26 mouse cellular contexts compared by ENCODE assay signal in the genomic region with DNA sequence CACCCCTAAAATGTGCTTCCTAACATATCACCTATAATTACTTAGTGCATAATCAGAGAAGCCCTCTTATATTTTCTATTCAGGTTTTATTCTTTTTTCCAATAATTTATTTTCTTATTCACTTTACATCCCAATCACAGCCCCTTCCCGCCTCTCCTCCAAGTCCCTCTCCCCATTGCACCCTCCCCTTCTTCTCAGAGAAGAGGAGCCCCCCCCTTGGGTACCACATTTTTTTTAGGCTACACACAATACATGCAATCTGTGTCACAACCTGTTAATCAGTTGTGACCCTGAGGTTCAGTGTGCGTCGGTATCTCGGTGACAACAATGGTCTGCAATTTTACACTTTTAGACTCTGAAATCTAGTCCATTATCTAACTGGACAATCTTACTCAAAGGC.
"Had no signal": no experiment of that assay in that cellular context is flagged by ENCODE, and none has a peak within 500 bp of the region (broad histone marks: within the 10 kb centered on the region; RNA-seq: fewer than 3 reads in every experiment).

No protein-coding gene starts in this region.

- ATAC-seq: forebrain, embryonic 14.5 days; forebrain, embryonic 15.5 days; forebrain, embryonic 16.5 days; forebrain, postnatal 0 days had no signal

- H3K27ac ChIP-seq: embryonic facial prominence, embryonic 10.5 days; embryonic facial prominence, embryonic 12.5 days; embryonic facial prominence, embryonic 13.5 days; embryonic facial prominence, embryonic 15.5 days; forebrain, embryonic 12.5 days; forebrain, embryonic 13.5 days; forebrain, embryonic 15.5 days; gastrocnemius, adult 2 months had no signal

- DNase-seq: cerebellum, adult 18-20 months; cerebellum, adult 2 months; cerebellum, adult 8-10 months; cerebellum, adult 9-10 months; cerebellum, adult 9-11 months; cerebellum, postnatal 14 days; cerebellum, postnatal 25 days; cerebellum, postnatal 36 days; forebrain, postnatal 0 days; gastrocnemius, adult 2 months; gastrocnemius, postnatal 10 days; gastrocnemius, postnatal 14 days; gastrocnemius, postnatal 25 days; gastrocnemius, postnatal 36 days; heart, adult 11 months had no signal

- H3K4me3 ChIP-seq: embryonic facial prominence, embryonic 10.5 days; embryonic facial prominence, embryonic 12.5 days; embryonic facial prominence, embryonic 13.5 days; embryonic facial prominence, embryonic 15.5 days; erythroblast, embryonic 14.5 days; forebrain, embryonic 10.5 days; forebrain, embryonic 12.5 days; forebrain, embryonic 13.5 days; forebrain, embryonic 15.5 days; gastrocnemius, adult 2 months had no signal

- H3K4me1 ChIP-seq: embryonic facial prominence, embryonic 12.5 days; embryonic facial prominence, embryonic 13.5 days; embryonic facial prominence, embryonic 15.5 days had no signal

- H3K4me2 ChIP-seq: embryonic facial prominence, embryonic 12.5 days; embryonic facial prominence, embryonic 13.5 days; embryonic facial prominence, embryonic 15.5 days; forebrain, embryonic 12.5 days; forebrain, embryonic 13.5 days; forebrain, embryonic 15.5 days had no signal

- H3K9me3 ChIP-seq: embryonic facial prominence, embryonic 10.5 days; embryonic facial prominence, embryonic 12.5 days; embryonic facial prominence, embryonic 13.5 days; embryonic facial prominence, embryonic 15.5 days; forebrain, embryonic 10.5 days; forebrain, embryonic 12.5 days; forebrain, embryonic 13.5 days; forebrain, embryonic 15.5 days had no signal

- H3K36me3 ChIP-seq: embryonic facial prominence, embryonic 10.5 days; embryonic facial prominence, embryonic 12.5 days; embryonic facial prominence, embryonic 13.5 days; embryonic facial prominence, embryonic 15.5 days; forebrain, embryonic 10.5 days; forebrain, embryonic 12.5 days; forebrain, embryonic 15.5 days had no signal

- H3K27me3 ChIP-seq: embryonic facial prominence, embryonic 12.5 days; embryonic facial prominence, embryonic 13.5 days; embryonic facial prominence, embryonic 15.5 days; forebrain, embryonic 12.5 days; forebrain, embryonic 13.5 days; forebrain, embryonic 15.5 days had no signal

- H3K9ac ChIP-seq: embryonic facial prominence, embryonic 12.5 days; embryonic facial prominence, embryonic 13.5 days; embryonic facial prominence, embryonic 15.5 days; forebrain, embryonic 12.5 days; forebrain, embryonic 13.5 days; forebrain, embryonic 15.5 days; forebrain, postnatal 0 days had no signal
